Mouse (Mus musculus): ENCODE measurements around the gene Rapgef3.

Rapgef3 gene

GRCm38 (mm10) chr15:97767280-97768186 is at the start of gene Rapgef3:
Gene Rapgef3, minus strand, starts transcription at chr15:97767972.
- in situ Hi-C loops (cut with MboI, MseI): no loop called here

GRCm38 (mm10) chr15:97816199-97816994 is 48.6 kb upstream of the Rapgef3 start:
- in situ Hi-C loops (cut with MboI, MseI): no loop called here

GRCm38 (mm10) chr15:97815254-97815653 is 47.5 kb upstream of the Rapgef3 start:
- in situ Hi-C loops (cut with MboI, MseI): no loop called here

- in situ Hi-C loops (cut with MboI, MseI): no loop called here
Measured at GRCm38 (mm10) chr15:97814703-97815102, 46.9 kb upstream of the Rapgef3 start.

DNA sequence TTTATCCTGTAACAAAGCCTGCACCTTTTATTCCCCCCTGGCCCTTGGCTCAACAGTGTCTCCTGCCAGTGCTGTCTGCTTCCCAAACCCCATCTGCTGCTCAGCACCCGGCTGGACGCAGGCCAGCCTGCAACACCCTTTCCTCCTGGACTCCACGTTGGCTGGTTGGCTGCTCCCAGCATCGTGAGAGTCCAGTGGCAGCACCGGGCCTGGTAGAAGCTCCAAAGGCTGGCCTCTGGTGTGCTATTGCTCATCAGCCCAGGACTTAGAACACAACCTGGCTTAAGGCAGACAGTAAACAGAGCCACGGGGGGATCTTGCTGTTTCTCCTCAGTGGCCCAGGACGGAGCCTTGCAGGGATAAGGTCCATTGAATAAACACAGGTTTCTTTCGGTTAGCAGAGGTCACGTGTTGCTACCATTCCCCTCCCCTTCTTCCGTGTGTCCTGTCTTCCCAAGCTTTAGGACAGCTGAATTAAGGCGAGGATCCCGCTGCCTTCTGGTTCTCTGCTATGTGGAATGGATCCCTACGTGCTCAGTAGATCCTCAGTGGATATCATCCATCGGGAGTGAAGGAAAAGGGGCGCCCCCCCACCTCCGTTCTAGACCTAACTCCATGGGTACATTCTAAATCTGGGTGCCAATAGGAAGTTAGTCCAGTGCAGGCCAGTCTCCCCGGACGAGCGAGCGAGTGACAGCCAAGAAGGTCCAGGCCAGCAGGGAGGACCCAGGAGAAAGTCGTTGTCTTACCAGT is 45.9 kb upstream of the Rapgef3 start:
- in situ Hi-C loops (cut with MboI, MseI): no loop called here

DNA sequence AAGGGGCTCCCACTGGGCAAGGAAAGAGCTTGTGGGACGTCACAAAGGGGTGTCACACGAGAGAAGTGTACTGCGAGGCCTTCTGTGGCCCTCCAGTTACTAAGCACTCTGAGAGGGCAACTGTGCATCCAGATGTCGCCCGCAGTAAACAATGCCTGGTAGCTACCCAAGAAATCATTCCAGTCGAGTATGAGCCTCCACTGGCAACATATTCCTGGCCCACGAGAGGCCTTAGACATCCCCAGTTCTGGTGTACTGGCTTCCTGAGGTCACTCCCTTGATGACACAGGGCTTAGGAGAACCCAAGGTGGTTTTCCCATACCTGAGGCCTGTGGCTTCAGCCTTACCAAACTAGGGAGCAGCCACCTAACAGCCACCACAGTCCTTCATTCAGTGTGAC is 45.1 kb upstream of the Rapgef3 start:
- in situ Hi-C loops (cut with MboI, MseI): no loop called here

DNA sequence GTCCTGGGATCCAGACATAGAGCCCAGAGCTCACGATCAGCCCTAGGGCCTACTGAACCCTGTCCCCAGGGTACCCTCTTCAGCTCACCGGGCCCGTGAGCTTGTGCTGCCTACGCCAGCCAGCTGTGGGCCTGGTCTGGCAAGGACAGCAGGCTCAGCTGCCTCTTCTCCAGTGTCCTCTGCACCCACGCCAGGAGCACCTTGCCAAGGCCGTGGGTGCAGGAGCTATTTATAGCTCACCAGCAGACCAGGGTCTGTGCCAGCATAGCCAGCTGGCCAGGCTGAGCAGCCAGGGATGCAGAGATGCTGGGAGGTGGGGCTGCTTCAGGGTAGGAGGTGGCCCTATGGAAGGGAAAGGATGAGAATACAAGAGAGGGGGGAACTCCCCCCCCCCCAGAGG is 44.4 kb upstream of the Rapgef3 start:
- in situ Hi-C loops (cut with MboI, MseI): no loop called here

DNA sequence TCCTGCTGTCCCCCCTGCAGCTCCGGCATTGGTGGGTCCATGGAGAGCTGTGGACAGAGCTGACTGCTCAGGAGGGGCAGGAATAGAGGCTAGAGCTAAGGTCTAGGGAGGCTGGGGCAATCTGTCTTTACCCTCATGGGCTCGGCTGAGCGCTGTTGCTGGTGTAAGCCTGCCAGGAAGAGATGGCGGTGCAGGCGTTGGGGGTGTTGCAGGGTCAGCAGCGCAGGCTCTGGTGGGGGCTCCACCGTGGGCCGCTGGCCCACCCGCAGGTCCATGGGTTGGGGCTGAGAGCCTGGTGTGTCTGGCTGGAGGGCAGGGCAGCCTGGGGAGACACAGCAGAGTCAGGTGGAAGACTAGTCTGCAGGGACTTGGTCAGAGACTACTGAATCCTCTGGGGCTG is 43.5 kb upstream of the Rapgef3 start:
- in situ Hi-C loops (cut with MboI, MseI): no loop called here

- in situ Hi-C loops (cut with MboI, MseI): no loop called here
Measured at GRCm38 (mm10) chr15:97810399-97810798, 42.6 kb upstream of the Rapgef3 start.

DNA sequence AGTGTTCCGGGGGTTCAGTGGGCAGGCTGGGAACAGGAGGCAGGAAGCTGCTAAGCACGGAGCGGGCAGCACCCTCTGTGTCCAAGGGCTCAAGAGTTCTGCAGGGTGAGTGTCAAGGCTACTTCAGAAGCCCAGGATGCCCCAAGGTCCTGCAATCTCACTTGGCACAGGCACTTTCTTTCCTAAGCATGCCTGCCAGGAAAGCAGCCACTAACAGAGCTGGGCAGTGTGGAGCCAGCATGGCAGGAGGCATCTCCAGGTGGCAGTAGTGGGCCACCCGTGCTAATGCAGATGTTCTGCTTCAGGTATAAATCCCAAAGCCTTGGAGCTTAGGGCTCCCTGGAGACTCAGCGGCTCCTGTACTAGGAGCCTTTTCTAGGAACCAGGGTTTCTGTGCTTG is 42.2 kb upstream of the Rapgef3 start:
- in situ Hi-C loops (cut with MboI, MseI): no loop called here

GRCm38 (mm10) chr15:97809206-97809605 is 41.4 kb upstream of the Rapgef3 start:
- in situ Hi-C loops (cut with MboI, MseI): no loop called here

DNA sequence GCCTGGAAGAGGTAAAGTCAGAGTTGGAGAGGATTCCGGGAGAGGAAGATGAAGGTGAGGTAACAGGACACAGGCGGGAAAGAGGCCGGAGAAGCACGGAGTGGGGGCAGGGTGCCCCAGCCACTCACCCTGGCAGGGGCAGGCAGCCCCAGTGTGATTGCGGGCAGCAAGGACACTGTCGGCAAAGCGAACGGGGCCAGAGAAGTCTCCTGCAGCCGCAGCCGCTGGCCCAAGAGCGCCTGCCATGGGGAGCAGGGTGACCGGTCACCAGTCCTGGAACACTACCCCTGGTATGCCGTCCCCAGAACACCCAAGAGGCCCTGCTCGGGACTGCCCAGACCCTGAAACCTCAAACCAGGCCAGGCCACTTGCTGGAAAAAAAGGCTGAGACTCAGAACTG is 40.8 kb upstream of the Rapgef3 start:
- in situ Hi-C loops (cut with MboI, MseI): no loop called here

DNA sequence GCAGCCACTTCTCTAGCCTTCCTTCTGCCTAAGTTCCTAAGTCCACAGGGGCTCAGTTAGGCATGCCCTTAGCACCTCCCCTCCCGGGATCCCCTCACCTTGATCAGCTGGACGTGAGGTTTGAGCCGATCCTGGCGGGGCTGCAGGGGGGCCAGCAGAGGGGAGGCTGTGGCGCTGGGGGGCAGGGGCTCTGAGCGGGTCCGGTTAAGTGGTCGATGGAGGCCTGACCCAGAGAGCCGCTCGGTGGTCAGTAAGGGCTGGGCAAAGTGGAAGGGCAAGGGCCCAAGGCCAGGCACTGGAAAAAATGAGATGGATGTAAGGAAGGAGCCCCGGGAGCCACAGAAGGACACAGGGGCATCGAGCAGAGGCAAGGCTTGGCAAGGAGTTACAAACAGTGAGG is 40.1 kb upstream of the Rapgef3 start:
- in situ Hi-C loops (cut with MboI, MseI): no loop called here

DNA sequence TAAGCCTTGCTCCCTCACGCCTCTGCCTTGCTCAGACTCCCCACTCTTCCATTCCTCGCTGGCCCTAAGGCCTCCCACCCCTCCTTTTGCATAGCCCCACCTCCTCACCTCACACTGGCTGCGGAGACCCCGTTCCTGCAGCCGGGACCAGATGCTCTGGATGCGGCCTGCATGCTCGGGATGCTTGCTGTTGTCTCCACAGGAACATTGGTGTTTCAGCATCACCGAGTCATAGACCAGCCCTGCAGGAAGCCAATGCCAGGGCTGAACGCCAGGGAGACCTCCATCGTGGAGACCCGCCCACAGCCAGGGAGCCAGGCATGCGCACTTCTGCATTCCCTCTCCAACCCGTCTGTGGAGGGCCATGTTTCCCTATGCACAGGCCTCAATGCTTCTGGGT is 34.8 kb upstream of the Rapgef3 start:
- in situ Hi-C loops (cut with MboI, MseI): no loop called here

GRCm38 (mm10) chr15:97801811-97802210 is 34.0 kb upstream of the Rapgef3 start:
- in situ Hi-C loops (cut with MboI, MseI): no loop called here

- in situ Hi-C loops (cut with MboI, MseI): no loop called here
Measured at GRCm38 (mm10) chr15:97800853-97801252, 33.1 kb upstream of the Rapgef3 start.

DNA sequence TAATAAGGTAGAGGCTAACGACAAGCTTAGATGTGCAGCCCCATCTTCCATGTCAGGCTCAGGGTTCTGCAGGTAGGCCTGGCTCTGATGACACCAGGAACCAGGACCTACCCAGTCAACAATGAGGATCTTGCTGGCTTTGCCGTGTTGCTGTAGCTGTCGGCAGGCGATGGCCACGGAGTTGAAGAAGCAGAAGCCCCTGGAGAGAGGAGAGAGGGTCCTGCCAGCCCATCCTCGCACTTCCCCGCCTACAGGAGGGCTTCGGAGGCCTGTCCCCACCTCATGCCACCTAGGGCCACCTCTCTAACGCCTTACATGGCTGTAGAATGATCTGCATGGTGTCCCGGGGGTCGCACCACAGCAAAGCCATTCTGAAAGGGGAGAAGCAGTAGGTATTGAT is 31.7 kb upstream of the Rapgef3 start:
- in situ Hi-C loops (cut with MboI, MseI): no loop called here

DNA sequence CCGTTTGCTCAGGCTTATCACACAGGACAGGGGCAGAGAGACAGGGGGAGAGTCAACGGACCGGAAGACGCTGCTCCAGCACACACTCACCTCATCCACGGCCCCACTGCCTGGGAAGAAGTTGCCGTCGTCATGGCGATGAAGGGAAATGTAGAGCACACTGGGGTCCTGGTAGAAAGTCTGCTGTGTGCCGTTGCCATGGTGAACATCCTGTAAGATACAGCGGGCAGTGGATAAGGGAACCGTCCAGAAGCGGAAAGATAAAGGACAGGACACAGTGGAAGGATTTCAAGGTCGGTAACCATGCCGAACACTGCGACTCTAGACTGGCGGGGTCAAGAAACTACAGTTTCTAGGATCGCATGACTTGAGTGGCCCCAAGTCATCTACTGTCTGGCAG is 30.4 kb upstream of the Rapgef3 start:
- in situ Hi-C loops (cut with MboI, MseI): no loop called here

DNA sequence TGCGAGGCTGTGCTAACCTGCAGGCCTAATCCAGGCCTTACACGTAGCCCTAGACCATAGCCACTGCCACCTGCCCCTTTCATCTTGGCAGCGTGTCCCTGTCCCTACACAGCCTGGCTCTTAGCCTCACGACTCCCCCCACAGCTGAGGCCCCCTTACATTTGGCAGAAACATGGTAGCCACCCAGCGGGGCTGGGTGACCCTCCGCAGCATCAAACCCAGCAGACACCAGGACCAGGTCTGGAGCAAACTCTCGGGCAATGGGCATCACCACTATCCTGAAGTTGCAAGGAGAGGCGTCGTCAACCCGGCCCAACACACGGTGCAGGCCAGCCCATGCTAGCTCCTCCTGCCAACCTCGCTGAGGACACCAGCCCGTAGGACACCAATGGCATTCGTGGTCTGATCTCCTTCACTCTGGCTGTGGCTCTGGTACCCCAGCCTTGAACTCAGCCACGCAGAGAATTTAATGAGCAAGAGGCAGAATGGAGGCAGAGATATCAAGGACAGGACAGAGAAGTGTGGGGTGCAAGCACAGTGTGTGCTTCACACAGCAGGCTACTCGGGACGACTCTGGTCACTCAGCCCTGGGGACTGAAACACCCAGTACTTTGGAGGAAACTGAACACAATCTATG is 29.0 kb upstream of the Rapgef3 start:
- in situ Hi-C loops (cut with MboI, MseI): no loop called here

- in situ Hi-C loops (cut with MboI, MseI): no loop called here
Measured at GRCm38 (mm10) chr15:97795559-97796235, 27.9 kb upstream of the Rapgef3 start.

GRCm38 (mm10) chr15:97794268-97794667 is 26.5 kb upstream of the Rapgef3 start:
- in situ Hi-C loops (cut with MboI, MseI): loop anchor here (5.0 kb wide), 2 partner anchors 63 to 82 kb away; no protein-coding TSS in a partner anchor

All from T-helper 1 cell (primary cell).